Mouse (Mus musculus) left cerebral cortex, postnatal 14 days (tissue): ENCODE measurements around the gene Id2. TPM values are rescaled to one million over a fixed set of nuclear protein-coding genes. Genes with fewer than 3 reads are reported as not detected.

Source experiments
- DNase-seq, 2 experiments: peaks; one replicate each; pipeline ENCODE4 v3.0.0; 2021 to 2022; ENCODE audit warnings: low spot score in 2 of 2, mixed read lengths in 1 of 2
- intact Hi-C: fragments of 180-260 bp; cut with DNase I; formaldehyde crosslinking; loops from one replicate; pipeline ENCODE4 v1.15.1; 2025
- long read RNA-seq, 2 experiments: library from polyadenylated mRNA; stranded (forward); transcript quantifications; one replicate each; pipeline ENCODE4 v2.0.0; 2021
- total RNA-seq, 2 experiments: library from RNA; stranded (reverse); gene quantifications; 2 replicates each; pipeline ENCODE4 v1.2.3; 2021

Id2 gene
- total RNA-seq, result 100 to 1,000 TPM; 166 to 175 TPM
- long read RNA-seq, experiment 1, transcript Id2-201 (3 exons, 1,270 nt), result major isoform, 150 of 173 reads
- long read RNA-seq, experiment 1, partial matches to known transcripts, result 23 of 173 reads
- long read RNA-seq, experiment 1, other reads (novel, unspliced or antisense), result 0 of 173 reads
- long read RNA-seq, experiment 2, transcript Id2-201 (3 exons, 1,270 nt), result major isoform, 118 of 136 reads
- long read RNA-seq, experiment 2, partial matches to known transcripts, result 18 of 136 reads
- long read RNA-seq, experiment 2, other reads (novel, unspliced or antisense), result 0 of 136 reads

GRCm38 (mm10) chr12:25097052-25097209, at the start of gene Id2:
TSS of gene Id2 (minus strand) at chr12:25097140.
- DNase-seq, result no peak
- intact Hi-C loops, result loop anchor here (5.0 to 10.0 kb wide), 6 partner anchors 65 to 1130 kb away; no protein-coding TSS in a partner anchor

- intact Hi-C loops, result no loop called here
- no peak for DNase-seq
Measured at GRCm38 (mm10) chr12:25145344-25145698, 48.4 kb upstream of the Id2 start.

DNA sequence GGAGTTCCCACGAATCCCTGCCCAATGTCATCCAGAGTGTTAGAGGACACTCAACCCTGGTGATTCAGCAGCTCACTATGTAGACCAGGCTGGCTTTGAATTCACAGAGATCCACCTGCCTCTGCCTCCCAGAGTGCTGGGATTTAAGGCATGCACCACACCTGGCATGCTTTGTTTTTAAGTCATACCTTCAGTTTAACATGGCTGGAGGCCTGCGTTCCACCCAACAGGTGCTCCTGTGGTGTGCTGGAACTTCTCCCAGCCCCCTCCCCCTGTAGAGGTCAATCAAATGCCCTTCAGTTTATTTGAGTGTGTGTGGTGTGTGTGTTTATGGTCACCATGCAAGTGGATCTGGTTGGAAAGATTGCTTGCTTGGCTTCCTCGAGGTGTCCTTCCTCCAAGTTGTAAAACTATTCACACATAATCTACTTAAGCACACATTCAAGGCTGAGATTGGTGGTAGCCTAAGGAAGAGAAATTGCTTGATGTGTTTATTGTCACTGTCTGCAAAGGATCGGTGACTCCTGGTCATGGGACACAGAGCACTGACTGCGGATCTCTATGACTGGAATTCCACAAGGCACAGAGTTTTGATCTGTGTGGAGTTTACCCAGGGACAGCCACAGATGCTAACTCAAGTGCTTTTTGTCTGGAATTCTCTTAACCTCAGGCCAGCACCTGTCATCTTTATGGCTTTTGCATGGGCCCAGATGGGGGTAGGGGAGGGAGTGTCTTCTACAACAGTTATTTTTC, 47.8 kb upstream of the Id2 start:
- intact Hi-C loops, result no loop called here
- DNase-seq, result no peak

DNA sequence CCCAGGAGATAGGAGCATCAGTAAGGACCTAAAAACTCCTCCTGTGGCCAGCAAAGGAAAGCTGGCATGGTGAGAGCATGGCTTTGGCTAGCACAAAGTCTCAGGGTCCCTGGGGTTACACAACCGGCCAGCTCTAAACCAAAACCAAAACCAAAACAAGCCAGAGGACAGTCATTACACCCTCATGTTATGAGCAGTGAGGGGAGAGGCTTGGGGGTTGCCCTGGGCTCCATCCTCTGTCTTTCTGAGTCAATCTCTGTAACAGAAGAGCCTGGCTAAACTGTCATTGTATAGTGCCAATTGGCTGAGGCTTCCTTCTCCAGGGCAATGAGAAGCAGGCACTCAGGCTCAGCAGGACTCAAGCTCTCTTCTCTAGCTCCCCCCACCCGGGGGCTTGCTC, 46.6 kb upstream of the Id2 start:
- intact Hi-C loops, result no loop called here

DNA sequence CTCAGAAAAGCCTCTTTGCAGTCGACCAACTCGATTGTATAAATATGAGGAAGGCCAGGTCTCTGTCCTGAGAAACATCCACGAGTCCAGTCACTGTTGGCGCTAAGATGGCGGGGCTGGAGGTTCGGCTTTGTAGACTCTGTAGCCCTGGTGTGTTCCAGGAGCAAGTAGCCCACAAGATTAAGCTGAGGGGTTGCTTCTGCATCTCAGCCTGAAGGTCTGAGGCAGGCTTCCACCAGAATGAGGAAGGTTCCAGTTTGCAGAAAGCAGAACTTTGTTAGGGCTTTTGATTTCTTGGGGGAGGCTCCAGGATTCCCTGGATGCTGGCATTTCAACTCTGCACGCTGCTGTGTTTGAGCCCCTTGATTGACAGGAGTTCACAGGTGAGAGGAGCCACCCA, 45.3 kb upstream of the Id2 start:
- DNase-seq, result no peak
- intact Hi-C loops, result no loop called here

More for the DNA sequence above, 46.6 kb upstream of the Id2 start:
- DNase-seq, result no peak

DNA sequence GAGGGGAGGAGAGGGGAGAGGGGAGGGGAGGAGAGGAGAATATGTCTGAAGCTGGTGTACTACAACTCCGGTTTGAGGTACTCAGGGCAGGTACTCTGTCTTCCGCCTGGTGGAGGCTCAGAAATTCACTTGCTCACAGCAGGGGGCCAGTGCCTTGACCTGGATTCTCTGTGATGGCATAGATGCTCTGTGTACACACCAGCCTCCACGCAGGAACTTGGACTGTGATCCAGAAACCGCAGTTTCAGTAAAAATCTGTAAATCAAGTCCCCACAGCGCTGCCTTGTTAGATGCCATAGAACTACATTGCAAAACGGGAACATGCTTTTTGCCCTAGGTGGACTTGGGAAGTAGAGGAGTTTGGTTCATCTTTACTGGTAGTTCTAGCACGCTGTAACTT, 44.4 kb upstream of the Id2 start:
- intact Hi-C loops, result no loop called here
- DNase-seq, result no peak

DNA sequence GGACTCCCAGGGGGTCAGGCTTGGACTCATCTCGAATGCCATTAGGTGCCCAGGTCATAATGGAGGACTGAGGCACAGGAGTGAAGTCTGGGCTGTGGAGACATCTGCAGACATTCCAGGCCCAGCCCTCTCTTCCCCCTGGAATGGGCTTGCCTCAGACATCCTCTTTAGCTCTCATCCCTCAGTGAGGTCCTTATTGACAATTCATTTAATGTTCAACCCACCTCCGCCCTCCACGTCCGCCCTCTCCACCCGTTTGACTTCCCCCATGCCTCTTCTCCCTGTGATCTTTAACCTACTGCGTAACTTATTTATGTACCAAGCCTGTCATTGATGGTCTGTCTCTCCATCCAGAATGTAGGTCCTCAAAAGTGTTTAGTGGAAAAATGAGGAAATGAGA, 43.2 kb upstream of the Id2 start:
- no peak for DNase-seq
- intact Hi-C loops, result no loop called here

DNA sequence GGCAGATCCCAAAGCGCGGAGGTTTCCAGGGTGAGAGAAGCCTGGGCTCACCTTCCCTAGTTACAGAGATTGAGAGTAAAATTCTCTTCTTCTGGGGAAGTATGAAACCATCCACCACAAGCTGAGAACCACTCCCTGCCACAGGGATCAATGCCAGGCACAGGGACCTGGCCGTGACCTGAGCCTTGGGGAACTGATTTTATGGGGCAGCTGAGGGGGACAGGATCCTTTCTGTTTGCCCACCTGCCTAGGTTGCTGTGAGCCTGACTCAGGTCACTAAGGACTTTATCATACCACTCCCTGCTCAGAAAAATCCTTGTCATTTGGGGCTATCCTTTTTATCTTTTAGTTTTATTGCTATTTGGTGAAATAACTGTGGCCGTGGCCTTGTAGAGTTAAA, 41.7 kb upstream of the Id2 start:
- intact Hi-C loops, result no loop called here
- no peak for DNase-seq

GRCm38 (mm10) chr12:25132046-25132445, 35.1 kb upstream of the Id2 start:
- DNase-seq, result no peak
- intact Hi-C loops, result no loop called here

DNA sequence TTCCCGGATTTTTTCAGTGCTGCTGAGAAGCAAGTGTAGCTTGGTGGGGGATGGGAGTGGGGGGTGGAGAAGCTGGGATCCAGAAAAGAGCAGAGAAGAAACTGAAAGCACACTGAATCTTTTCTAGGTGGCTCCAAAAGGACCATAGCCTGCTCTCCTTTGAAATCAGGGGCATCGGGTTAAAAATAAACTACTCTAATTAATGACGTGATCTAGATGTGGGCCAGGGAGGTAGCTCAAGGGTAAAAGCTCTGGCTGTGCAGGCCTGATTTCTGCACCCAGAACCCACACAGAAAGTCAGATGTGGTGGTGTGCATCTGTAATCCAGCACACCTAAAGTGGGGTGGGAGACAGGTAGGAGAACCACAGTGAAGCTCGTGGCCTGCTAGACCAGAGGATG, 30.7 kb upstream of the Id2 start:
- intact Hi-C loops, result no loop called here
- no peak for DNase-seq

DNA sequence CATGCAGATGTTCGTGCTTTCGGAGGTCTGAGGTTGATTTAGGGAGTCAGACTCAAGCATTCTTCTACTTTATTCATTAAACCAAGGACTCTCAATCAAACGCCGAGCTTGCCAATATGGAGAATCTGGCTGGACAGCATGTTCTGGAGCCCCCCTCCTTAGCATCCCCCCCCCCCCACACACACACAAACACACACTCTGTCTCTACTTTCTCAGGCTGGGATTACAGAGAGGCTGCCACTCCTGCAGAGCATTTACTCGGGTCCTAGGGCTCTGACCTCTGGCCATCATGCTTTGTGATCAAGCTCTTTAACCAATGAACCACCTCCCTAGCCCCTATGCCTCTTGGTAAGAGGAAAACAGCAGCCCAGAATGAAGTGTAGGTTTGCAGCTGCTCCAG, 29.3 kb upstream of the Id2 start:
- intact Hi-C loops, result no loop called here
- no peak for DNase-seq

GRCm38 (mm10) chr12:25125239-25125776, 28.4 kb upstream of the Id2 start:
- intact Hi-C loops, result no loop called here
- no peak for DNase-seq

- intact Hi-C loops, result no loop called here
- no peak for DNase-seq
Measured at GRCm38 (mm10) chr12:25124431-25125238, 27.7 kb upstream of the Id2 start.

DNA sequence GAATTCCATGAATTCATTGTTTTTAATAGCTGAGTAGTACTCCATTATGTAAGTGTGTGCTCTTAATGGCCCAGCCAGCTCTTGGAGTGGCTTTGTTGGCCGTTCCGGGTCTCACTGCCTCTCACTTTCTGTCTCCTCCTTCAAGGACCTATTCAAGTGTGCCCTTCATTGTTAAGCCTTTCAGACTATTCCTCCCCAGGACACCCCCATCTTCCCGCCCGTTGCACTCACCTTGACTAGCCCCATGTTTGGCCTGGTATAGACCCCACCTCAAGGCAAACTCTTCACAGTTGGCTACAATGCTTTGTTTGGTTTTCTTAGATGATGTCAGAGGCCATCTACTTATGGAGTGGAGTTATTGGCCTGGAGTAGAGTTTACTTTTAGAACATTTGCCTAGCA, 23.8 kb upstream of the Id2 start:
- intact Hi-C loops, result no loop called here
- DNase-seq, result no peak

GRCm38 (mm10) chr12:25119278-25119677, 22.3 kb upstream of the Id2 start:
- no peak for DNase-seq

DNA sequence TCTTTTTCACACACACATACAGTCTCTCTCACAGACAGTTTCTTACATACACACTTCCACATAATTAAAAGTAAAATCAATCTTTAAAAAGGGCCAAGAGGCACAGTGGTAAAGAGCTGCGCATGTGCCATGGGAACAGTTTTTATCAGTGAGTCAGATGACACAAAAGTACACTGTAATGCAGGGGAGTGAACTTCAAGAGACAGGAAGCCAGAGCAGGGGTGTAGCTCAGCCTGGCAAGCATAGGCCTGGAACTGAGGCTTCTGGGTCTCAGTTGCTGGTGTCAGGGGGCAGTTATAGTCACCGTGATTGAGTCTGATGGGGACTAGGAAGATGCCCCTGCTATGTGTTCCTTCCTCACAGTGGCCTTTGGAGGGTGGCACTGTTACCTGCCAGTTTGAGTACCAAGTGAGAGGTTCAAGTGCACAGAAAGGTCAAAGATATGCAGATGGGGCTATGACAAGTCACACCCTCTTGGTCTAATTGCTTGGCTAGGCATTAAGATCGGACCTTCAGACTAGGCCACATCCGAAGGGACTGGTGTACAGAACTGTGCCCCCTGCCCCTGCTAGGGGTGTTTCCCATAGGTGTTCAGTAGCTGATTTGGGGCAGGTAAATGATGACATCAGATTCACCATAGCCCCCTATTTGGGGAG, 21.0 kb upstream of the Id2 start:
- DNase-seq, result no peak
- intact Hi-C loops, result no loop called here

More at GRCm38 (mm10) chr12:25119278-25119677, 22.3 kb upstream of the Id2 start:
- intact Hi-C loops, result no loop called here

DNA sequence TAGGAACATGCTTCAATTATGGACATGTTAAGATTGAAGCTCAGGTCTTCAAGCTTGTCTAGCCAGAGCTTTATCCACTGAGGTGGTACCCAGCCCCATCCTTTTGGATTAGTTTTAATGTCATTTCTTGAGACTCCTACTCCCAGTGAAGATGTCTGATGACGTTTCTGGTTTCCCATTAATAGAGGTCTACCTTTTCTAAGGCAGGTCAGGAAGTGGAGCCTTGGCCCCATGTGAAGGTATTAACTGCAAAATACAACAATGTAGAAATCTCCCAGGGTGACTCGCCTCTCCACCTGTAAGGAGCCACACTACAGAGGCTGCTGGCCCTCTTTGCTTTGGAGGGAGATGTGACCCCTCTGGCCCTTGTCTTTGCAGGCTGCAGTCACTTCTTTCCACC, 19.2 kb upstream of the Id2 start:
- intact Hi-C loops, result no loop called here

DNA sequence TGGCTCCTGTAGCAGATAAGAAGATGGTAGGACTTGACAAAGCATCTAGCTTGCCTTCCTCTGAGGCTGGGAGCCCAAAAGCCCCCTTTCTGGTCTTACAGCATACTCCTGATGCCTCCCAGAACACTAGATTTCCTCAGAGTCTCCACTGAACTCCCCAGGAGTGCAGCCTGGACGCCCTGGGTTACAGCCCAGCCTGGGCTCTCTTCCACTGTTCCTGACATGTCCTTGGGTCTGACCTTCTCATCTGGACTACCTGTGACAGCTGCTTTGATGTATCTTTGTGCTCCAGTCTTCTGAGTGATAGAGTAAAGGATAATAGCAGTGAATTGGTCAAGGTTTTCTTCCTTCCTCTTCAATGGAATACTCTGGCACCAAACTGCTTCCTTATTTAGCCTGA, 17.5 kb upstream of the Id2 start:
- no peak for DNase-seq
- intact Hi-C loops, result no loop called here

More for the DNA sequence above, 19.2 kb upstream of the Id2 start:
- DNase-seq, result no peak

- intact Hi-C loops, result no loop called here
- no peak for DNase-seq
Measured at GRCm38 (mm10) chr12:25113357-25113756, 16.4 kb upstream of the Id2 start.

DNA sequence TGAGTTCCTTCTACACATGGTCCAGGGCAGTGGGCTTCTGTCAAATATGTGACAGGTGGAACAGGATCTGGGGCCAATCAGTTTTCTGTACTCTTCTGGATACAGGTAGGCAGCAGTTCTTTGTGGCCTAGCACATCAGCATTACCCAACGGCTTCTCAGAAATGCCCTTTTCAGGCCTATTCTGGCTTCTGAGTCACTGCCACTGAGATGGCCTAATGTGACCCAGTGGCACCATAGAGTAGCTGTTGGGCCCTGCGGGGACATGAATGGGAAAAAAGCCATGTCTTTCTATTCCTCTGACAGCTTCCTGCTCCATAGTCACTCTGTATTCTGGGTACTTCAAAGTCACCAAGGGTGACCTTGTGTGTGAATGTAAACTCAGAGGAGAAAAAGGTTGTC, 15.9 kb upstream of the Id2 start:
- intact Hi-C loops, result no loop called here
- no peak for DNase-seq
